Mouse (Mus musculus): ENCODE results near the gene Zfp189. TPM values are rescaled to one million over a fixed set of nuclear protein-coding genes. Genes with fewer than 3 reads are reported as not detected.

The Zfp189 gene
- polyA plus RNA-seq, 1 experiment from 2014 or later, result 11.8 TPM

Other genes with a start within 250 kb of the Zfp189 start
- not detected in 2 replicates for gene Acnat2, start 113.0 kb upstream of the Zfp189 start, polyA plus RNA-seq (2015; fragmentation: Nextera tagmentation; extraction: Ambion mirVana)
- not detected in 2 replicates for gene Acnat1, start 47.3 kb upstream of the Zfp189 start, polyA plus RNA-seq (2015; fragmentation: Nextera tagmentation; extraction: Ambion mirVana)
- gene Baat, start 14.6 kb upstream of the Zfp189 start, polyA plus RNA-seq (2015; fragmentation: Nextera tagmentation; extraction: Ambion mirVana), result not detected in 2 replicates
- 72.5 and 72.9 TPM in 2 replicates for gene Mrpl50, start 83 bp upstream of the Zfp189 start, polyA plus RNA-seq (2015; fragmentation: Nextera tagmentation; extraction: Ambion mirVana)
- gene Aldob, start 28.4 kb downstream of the Zfp189 start, polyA plus RNA-seq (2015; fragmentation: Nextera tagmentation; extraction: Ambion mirVana), result 0.43 and 0.47 TPM in 2 replicates
- 118 and 128 TPM in 2 replicates for gene Tmem246, start 76.7 kb downstream of the Zfp189 start, polyA plus RNA-seq (2015; fragmentation: Nextera tagmentation; extraction: Ambion mirVana)
- 49.2 and 49.8 TPM in 2 replicates for gene Rnf20, start 110.8 kb downstream of the Zfp189 start, polyA plus RNA-seq (2015; fragmentation: Nextera tagmentation; extraction: Ambion mirVana)
- 0.46 and 0.62 TPM in 2 replicates for gene Ppp3r2, start 160.8 kb downstream of the Zfp189 start, polyA plus RNA-seq (2015; fragmentation: Nextera tagmentation; extraction: Ambion mirVana)